Mouse (Mus musculus) spleen, postnatal 36 days (tissue): ENCODE data around the gene Hoga1.

Source experiments
- DNase-seq, 2 experiments: peaks; one replicate each; pipeline ENCODE4 v3.0.0; 2022; ENCODE audit warnings: low spot score in 2 of 2, mixed read lengths in 1 of 2

The Hoga1 gene

DNA sequence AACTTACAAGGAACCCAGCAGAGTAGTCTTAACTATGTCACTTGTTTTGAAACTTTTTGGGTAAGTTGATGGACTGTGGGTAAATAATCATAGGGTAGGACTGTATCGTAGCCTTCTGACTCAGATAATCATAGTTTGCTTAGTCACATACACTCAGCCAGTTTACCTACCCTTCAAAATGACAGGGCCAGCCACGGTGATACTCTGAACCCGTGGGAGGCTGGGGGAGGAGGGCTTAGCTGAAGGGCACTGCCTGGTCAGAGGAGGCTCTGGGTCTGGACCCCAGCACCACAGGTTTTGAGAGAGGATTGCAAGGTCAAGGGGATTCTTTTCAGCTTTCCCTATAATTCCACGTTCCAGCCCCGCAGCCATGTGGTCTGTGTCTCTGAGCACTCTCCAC is 73.2 kb downstream of the Hoga1 start:
- DNase-seq, result no peak

DNA sequence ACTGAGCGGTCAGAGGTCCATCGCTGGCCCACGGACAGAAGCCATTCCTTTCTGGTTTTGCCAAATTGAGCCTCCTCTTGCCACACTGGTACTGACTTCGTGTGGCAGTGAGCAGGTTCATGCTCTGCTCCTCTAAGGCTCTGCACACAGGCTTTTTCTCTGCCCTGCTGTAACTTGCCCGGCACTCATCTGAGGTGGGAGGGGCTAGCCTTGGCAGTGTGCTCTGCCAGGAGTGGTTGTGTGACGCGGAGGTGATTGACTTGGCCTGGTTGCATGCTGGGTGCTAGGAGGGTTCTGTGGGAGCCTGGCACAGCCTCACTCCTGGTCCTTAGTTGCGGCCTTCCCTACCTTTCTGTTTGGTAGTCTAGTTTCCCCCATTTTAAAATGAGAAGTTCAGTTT is 75.0 kb downstream of the Hoga1 start:
- DNase-seq, result no peak
